Mouse (Mus musculus) kidney, adult 8-10 months (tissue): Measurements from ENCODE around the gene Slc17a5.
"Not testable (repeated sequence)": the region's sequence is repeated elsewhere in the genome, so short reads cannot be mapped to it uniquely, and the experiment has no call there.

Experiments
- DNase-seq, 2 experiments: peaks; one replicate each; pipeline ENCODE4 v3.0.0; 2022

Gene Slc17a5

GRCm38 (mm10) chr9:78558586-78559214 is 29.1 kb downstream of the Slc17a5 start:
- peak; percentile 72 to 78 for DNase-seq

DNA sequence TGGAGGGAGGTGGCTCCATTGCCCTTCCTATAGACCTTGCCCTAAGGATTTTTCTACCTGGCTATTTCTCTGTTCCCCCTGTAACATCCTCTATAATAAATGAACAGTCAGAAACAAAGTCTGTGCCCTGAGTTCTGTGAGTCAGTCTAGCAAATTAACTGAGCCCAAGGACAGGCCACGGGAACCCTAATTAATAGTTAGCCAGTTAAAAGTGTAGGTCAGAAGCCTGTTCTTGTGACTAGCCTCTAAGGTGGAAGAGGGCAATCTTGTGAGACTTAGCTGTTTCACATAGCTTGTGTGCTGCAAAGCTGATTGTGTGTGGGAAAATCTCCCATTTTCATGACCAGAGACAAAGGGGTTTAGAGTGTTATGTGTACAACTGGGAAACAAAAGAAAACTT is 30.8 kb downstream of the Slc17a5 start:
- DNase-seq: peak; percentile 45 to 54

- DNase-seq: peak; percentile 68 to 91
Observed at GRCm38 (mm10) chr9:78552984-78553383, 34.9 kb downstream of the Slc17a5 start.

GRCm38 (mm10) chr9:78551761-78552160 is 36.1 kb downstream of the Slc17a5 start:
- DNase-seq: no peak

- DNase-seq: no peak
Observed at GRCm38 (mm10) chr9:78547742-78548141, 40.1 kb downstream of the Slc17a5 start.

DNA sequence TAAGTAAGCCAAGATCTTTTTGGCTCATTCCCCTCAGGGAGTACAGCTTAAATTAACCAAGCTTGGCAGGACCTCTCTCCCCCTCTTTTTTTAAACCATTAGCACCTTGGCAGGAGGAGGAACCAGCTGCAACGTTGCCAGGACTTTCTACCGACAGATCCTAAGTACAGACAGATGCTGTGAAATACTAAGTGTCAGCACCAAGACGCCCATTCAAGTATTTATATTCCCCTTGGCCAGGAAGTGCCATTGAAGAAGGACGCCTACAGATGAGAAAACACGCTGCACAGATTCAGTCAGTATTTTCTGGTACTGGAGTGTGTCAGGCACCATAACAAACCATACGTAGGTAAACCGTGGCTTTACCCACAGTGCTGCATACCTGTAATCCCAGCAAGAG is 40.9 kb downstream of the Slc17a5 start:
- no peak for DNase-seq

DNA sequence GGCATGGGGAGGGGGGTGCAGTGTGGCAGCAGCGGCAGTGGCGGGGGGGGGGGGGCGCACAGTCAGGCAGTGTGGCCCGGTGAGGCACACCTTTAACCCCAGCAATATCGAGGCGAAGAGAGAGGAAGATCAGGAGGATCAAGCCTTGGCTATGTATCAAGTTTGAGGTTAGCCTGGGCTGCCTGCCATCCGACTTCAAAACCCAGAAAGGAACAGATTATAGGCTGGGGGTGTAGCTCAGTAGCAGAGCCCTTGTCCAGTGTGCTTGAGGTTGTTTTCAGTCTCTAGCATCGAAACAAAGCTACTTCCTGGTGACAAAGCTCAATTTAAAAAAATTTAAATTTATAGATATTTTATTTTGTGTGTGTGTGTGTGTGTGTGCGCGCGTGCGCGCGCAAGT is 46.1 kb downstream of the Slc17a5 start:
- no peak for DNase-seq

DNA sequence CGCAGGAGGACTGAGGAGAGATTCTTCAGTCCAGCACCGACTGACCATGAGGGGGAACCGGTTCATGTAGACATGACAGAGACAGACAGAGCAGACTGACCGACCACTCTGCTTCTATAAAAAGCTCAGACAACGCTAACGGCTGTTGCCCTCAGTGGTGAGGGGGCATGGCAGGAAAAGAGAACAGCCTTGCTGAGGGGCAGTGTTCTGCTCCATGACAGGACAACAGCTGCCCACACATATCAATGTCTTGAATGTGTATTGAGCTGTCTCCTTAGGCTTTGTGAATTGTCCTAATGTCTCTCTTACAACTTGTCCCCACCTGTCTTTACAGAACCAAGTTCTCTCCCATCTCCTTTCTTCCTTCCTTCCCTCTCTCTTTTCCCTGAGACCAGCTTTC is 49.4 kb downstream of the Slc17a5 start:
- DNase-seq: no peak

GRCm38 (mm10) chr9:78537154-78537873 is 50.5 kb downstream of the Slc17a5 start:
- DNase-seq: no peak

DNA sequence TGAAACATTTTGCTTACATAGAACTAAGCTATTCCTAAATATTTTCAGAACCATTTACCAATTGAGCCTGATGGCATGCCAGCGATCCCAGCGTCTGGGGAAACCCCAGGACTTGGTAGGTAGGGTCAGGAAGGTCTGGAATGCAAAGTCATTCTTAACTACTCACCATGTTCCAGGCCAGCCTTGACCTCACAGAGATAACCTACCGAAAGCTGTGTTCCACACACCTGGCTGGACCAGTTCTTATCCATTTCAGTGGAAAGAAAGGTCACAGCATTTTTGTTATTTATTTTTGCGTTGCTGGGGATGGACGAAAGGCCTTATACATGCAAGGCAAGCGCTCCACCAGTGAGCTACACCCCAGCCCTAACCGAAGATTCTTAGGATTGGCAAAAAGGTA is 53.2 kb downstream of the Slc17a5 start:
- no peak for DNase-seq

- peak; percentile 48 to 57 for DNase-seq
Observed at GRCm38 (mm10) chr9:78533296-78533935, 54.4 kb downstream of the Slc17a5 start.

DNA sequence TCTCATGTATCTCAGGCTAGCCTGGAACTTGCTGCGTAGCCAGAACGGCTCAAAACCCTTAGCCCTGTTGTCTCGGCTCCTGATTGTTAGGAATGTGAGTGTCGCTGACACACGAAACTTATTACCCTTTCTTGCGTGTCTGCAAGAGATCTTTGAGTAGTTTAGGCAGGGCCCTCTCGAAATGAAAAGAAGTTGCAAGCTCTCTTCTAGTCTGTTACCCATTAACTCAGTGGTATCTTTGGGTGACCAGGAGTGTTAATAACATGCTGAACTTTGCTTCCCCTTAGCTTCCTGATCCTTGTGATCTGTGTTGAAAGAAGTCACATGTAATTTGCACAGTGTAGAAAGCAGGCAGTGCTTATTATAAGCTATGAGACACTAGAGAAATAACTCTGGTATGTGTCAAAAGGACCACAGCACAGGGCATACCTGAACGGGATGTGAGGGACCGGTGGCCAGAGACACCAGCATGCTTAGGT is 55.5 kb downstream of the Slc17a5 start:
- DNase-seq: peak; percentile 58 to 82

- DNase-seq: peak in 1 of 2 experiments; percentile 44
Observed at GRCm38 (mm10) chr9:78531816-78532215, 56.0 kb downstream of the Slc17a5 start.

DNA sequence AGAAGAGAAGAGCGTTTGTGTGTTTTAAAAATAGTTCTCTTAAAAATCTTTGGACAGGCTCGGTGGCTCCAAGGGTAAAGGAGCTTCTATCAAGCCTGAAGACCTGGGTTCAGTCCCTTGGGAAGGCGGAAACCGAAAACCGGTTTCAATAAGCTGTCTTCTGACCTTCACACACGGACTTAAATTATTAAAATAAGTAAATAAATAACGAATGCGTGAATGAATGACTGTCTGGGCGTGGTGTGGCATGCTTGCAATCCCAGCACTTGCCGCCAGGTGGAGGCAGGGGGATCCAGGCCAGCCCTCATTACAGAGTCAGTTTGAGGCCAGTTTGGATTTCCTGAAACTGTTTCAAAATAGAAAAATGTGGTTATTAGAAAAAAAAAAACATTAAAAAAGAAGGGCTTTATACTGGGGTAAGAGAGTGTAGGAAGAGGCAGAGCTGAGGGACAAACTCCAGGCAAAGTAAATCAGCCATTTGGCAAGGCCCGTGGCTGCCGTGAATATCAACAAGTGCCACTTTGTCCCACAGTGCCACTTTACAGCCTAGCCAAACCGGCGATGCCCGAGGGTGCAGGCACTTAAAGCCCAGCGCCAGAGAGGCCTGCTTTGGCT is 60.0 kb downstream of the Slc17a5 start:
- DNase-seq: peak; percentile 84 to 90

DNA sequence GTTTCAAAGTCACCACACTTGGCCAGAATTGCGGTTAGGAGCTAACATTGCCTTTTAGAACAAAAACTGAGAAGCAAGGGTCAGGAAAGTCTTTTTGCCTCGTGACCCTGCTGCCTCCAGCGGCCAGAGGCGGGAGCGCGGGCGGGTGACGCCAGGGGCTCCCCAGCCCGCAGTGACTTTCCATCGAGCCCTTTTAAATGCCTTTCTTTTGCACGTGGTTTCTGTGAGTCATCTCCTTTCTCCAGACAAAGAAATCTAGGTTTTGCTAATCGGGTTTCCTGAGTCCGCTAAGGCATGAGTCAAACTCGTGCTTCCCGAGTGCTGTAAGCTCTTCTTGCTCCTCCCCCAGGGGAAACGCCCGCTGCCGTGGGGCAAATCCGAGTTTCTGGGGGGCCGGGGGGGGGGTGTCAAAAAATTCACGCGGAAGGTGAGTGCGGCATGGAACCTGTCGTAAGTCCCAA is 60.5 kb downstream of the Slc17a5 start:
- peak; percentile 83 to 86 for DNase-seq

DNA sequence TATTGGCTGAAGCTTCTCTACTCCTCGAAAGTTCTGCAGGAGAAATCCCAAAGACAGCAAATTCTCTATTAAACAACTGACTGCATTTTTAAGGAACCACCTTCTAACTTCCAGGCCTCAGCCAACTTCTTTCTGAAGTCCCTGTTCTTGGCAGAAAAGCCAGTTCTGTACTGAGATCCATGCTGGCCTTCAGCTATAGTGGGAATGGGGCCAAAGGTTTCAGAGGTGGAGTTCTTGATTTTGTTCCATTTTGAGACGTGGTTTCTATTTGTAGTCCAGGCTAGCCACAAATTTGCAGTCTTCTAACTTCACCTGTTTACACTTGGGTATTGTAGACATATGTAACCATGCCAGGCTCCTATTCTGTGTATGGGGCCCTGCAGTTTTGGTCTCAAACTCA is 61.6 kb downstream of the Slc17a5 start:
- DNase-seq: no peak

DNA sequence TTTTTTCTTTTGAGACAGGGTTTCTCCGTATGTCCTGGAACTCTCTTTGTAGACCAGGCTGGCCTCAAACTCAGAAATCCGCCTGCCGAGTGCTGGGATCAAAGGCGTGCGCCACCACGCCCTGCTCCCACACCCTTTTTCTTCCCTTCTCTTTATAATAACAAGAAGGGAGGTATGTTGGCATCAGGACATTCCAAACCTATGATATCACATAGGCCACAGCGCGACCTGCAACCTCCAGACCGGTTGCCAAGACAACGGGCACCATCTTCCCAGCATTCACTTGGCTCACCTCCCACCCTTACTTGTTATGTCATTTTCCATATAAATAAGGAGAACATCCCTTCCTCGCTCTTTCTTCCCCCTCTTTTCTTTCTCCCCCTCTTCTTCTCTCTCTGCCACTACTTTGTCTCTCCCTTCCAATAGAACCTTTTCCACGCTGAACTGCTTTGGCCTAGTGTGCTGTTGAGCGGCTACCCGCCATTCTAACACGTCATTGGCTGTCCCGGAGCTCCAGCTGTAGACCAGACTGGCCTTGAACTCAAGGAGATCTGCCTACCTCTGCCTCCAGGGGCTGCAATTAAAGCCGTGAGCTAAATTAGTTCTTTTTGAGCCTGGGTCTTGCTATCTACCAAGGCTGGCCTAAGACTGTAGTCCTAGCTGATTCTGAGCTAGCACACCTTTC is 62.2 kb downstream of the Slc17a5 start:
- no peak for DNase-seq

DNA sequence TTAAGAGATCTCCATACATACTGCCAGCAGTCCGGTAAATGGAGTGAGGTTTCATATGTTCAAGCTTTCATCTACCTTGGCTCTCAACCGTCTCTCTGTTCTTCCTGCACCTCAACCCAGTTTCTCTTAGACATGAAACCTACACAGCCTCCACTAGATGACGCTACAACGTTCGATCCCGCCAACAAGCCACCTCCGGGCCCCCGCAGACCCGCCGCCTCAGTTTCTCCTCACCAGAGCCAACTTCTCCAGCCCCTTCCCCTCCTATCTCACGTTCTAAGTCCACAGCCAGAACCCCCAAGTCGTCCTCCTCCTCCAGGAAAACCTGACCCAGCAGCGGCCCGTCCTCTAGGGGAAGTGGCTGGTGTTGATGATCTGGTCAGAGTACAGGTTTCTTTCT is 66.2 kb downstream of the Slc17a5 start:
- no peak for DNase-seq

- peak; percentile 61 for DNase-seq
Observed at GRCm38 (mm10) chr9:78520780-78521601, 66.8 kb downstream of the Slc17a5 start.

- DNase-seq: peak; percentile 51 to 55
Observed at GRCm38 (mm10) chr9:78520127-78520779, 67.6 kb downstream of the Slc17a5 start.

DNA sequence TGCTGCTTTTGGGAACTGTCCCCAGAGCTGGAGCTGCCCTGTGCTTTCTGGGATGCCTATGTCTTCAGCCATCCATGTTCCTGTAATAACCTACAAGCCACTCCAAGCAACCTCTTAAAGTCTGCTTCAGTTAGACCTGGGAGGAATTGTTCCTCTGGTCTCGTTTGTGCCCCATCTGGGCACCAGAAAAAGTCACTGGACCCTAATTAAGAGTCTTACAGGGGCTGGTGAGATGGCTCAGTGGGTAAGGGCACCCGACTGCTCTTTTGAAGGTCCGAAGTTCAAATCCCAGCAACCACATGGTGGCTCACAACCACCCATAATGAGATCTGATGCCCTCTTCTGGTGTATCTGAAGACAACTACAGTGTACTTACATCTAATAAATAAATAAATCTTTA is 70.6 kb downstream of the Slc17a5 start:
- DNase-seq: not testable (repeated sequence)
